Mouse (Mus musculus): Measurements from ENCODE around the gene Frmd4b.

DNA sequence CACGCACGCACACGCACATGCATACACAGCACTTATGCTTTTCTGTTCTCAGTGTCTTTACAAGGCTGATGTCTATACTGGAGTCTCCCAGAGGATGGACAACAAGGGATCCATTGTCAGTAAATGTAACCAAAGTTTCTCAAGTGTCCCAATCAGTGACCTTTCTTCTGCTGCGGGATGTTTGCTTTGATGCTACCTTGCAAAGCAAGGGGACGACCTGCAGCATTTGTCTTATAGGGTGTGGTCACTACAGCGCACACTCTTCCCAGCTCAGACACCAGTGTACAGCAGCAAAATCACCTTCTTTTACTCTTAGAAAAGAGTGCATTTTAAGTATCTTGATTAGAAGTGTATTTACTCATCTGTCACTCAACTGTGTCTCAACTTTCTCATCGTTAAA is 35.4 kb downstream of the Frmd4b start:
- TF ChIP-seq HCFC1 (IDR thresholded peaks at IDR 0.05; ENCODE audit: borderline replicate concordance, insufficient read depth, low read length) = no peak
- no peak for TF ChIP-seq ZNF384 (IDR thresholded peaks at IDR 0.05; ENCODE audit: low read depth, low read length)
